Mouse (Mus musculus): ENCODE data around the gene Ncoa3. TPM values are rescaled to one million over a fixed set of nuclear protein-coding genes. Genes with fewer than 3 reads are reported as not detected.

Ncoa3 gene
- total and polyA plus RNA-seq, 2 experiments from 2014 or later, result 5.8 to 48.7 TPM

- TF ChIP-seq EP300 (IDR thresholded peaks at IDR 0.05; ENCODE audit: low read depth) (no peak), CTCF (IDR thresholded peaks at IDR 0.05; ENCODE audit: low read depth) (no peak)
- H3K4me1 ChIP-seq (ENCODE audit: control insufficient read depth, insufficient read depth), result peaks cover 19% of the 10 kb centered on the region
- no peak overlapping the region for H3K4me2 ChIP-seq (ENCODE audit: low read depth, low read length)
- H3K27ac ChIP-seq (ENCODE audit: low read depth), result peak overlapping the region; percentile 48; the same call in 1 of the 2 replicates
- no peak overlapping the region for H3K4me3 ChIP-seq (ENCODE audit: low read depth, low read length)
- ATAC-seq (ENCODE audit: insufficient read depth, low read depth) (0 out of 2 replicates have a peak, but pooled peaks have one; percentile 18), DNase-seq (ENCODE audit: low spot score) (peak; percentile 20)
- H3K36me3 ChIP-seq (replicated peaks; ENCODE audit: control insufficient read depth, insufficient read depth, low read length), result no peaks in the 10 kb centered on the region
- no peaks in the 10 kb centered on the region for H3K9me3 ChIP-seq (replicated peaks; ENCODE audit: control insufficient read depth, low read length)
- no peak overlapping the region for H3K9ac ChIP-seq (replicated peaks; ENCODE audit: low read depth, low read length)
- H3K27me3 ChIP-seq (ENCODE audit: control insufficient read depth, insufficient read depth, low read length), result no peaks in the 10 kb centered on the region
- WGBS, result 23% methylated on average over 6 of the region's 6 CpGs
These were observed 24.4 kb upstream of the Ncoa3 start for GRCm38 (mm10) chr2:165967823-165968555.

DNA sequence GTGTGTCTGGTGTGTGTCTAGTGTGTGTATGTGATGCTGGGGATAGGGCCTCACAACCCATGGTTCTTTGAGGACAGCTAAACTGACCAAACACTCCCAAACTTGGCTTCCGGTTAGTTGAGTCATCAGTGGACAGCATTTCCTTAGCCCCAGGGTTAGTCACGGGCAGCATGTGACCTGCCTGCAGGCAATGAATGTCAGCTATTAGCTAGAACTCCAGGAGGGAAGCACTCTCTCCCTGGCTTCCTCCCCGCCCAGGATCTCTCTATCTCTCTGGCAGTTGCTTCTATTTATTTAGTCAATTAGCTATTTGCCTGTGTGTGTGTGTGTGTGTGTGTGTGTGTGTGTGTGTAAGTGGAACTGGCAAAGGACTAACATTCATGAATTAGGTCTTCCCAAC, 23.6 kb upstream of the Ncoa3 start:
- H3K4me3 ChIP-seq (ENCODE audit: low read depth, low read length), result no peak overlapping the region
- no peaks in the 10 kb centered on the region for H3K36me3 ChIP-seq (replicated peaks; ENCODE audit: control insufficient read depth, insufficient read depth, low read length)
- H3K9ac ChIP-seq (replicated peaks; ENCODE audit: low read depth, low read length), result no peak overlapping the region
- peak overlapping the region; percentile 48 for H3K27ac ChIP-seq (ENCODE audit: low read depth)
- no peak for TF ChIP-seq EP300 (IDR thresholded peaks at IDR 0.05; ENCODE audit: low read depth)
- DNase-seq (ENCODE audit: low spot score) (peak; percentile 75), ATAC-seq (ENCODE audit: insufficient read depth, low read depth) (peak; percentile 78)
- H3K9me3 ChIP-seq (replicated peaks; ENCODE audit: control insufficient read depth, low read length), result no peaks in the 10 kb centered on the region
- peaks cover 19% of the 10 kb centered on the region for H3K4me1 ChIP-seq (ENCODE audit: control insufficient read depth, insufficient read depth)
- no peak overlapping the region for H3K4me2 ChIP-seq (ENCODE audit: low read depth, low read length)
- no peaks in the 10 kb centered on the region for H3K27me3 ChIP-seq (ENCODE audit: control insufficient read depth, insufficient read depth, low read length)
- 29% methylated on average over 3 of the region's 3 CpGs for WGBS

- TF ChIP-seq CTCF (IDR thresholded peaks at IDR 0.05; ENCODE audit: low read depth) (no peak), EP300 (IDR thresholded peaks at IDR 0.05; ENCODE audit: low read depth) (no peak)
- Histone ChIP-seq H3K27ac (ENCODE audit: low read depth) (peak overlapping the region; percentile 48), H3K4me2 (ENCODE audit: low read depth, low read length) (no peak overlapping the region), H3K9ac (replicated peaks; ENCODE audit: low read depth, low read length) (no peak overlapping the region), H3K36me3 (replicated peaks; ENCODE audit: control insufficient read depth, insufficient read depth, low read length) (no peaks in the 10 kb centered on the region), H3K4me1 (ENCODE audit: control insufficient read depth, insufficient read depth) (peaks cover 19% of the 10 kb centered on the region), H3K9me3 (replicated peaks; ENCODE audit: control insufficient read depth, low read length) (no peaks in the 10 kb centered on the region), H3K27me3 (ENCODE audit: control insufficient read depth, insufficient read depth, low read length) (no peaks in the 10 kb centered on the region), H3K4me3 (ENCODE audit: low read depth, low read length) (no peak overlapping the region)
- 34% methylated on average over 8 of the region's 8 CpGs for WGBS
- DNase-seq (ENCODE audit: low spot score), result no peak
- no peak for ATAC-seq (ENCODE audit: insufficient read depth, low read depth)
These were observed 23.0 kb upstream of the Ncoa3 start for GRCm38 (mm10) chr2:165969391-165969790.

DNA sequence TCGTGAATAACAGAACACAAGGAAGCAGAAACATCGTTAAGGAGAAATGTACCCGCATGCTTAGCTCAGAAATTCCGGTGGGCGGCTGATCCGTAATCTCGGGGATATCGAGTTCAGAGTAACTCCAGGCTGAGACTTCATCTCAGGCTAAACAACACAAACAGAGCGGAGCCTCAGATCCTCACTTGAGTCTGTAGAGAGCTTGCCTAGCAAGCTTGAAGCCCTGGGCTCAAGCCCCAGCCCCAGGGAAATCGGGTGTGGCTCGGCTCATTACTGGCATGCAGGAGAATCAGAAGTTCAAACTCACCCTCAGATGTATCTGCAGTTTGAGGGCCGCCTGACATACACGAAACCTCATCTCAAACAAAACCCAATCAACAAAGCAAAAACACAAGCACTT, 22.5 kb upstream of the Ncoa3 start:
- DNase-seq (ENCODE audit: low spot score), result no peak
- peaks cover 19% of the 10 kb centered on the region for H3K4me1 ChIP-seq (ENCODE audit: control insufficient read depth, insufficient read depth)
- H3K27me3 ChIP-seq (ENCODE audit: control insufficient read depth, insufficient read depth, low read length), result no peaks in the 10 kb centered on the region
- no peak overlapping the region for H3K4me3 ChIP-seq (ENCODE audit: low read depth, low read length)
- H3K36me3 ChIP-seq (replicated peaks; ENCODE audit: control insufficient read depth, insufficient read depth, low read length), result no peaks in the 10 kb centered on the region
- H3K27ac ChIP-seq (ENCODE audit: low read depth), result no peak overlapping the region
- H3K4me2 ChIP-seq (ENCODE audit: low read depth, low read length), result no peak overlapping the region
- TF ChIP-seq EP300 (IDR thresholded peaks at IDR 0.05; ENCODE audit: low read depth), result no peak
- TF ChIP-seq CTCF (IDR thresholded peaks at IDR 0.05; ENCODE audit: low read depth), result no peak
- WGBS, result 82% methylated on average over 13 of the region's 13 CpGs
- H3K9ac ChIP-seq (replicated peaks; ENCODE audit: low read depth, low read length), result no peak overlapping the region
- no peak for ATAC-seq (ENCODE audit: insufficient read depth, low read depth)
- no peaks in the 10 kb centered on the region for H3K9me3 ChIP-seq (replicated peaks; ENCODE audit: control insufficient read depth, low read length)

- Histone ChIP-seq H3K9ac (replicated peaks; ENCODE audit: low read depth, low read length) (no peak overlapping the region), H3K4me3 (ENCODE audit: low read depth, low read length) (no peak overlapping the region), H3K27me3 (ENCODE audit: control insufficient read depth, insufficient read depth, low read length) (no peaks in the 10 kb centered on the region), H3K9me3 (replicated peaks; ENCODE audit: control insufficient read depth, low read length) (no peaks in the 10 kb centered on the region), H3K4me1 (ENCODE audit: control insufficient read depth, insufficient read depth) (peaks cover 19% of the 10 kb centered on the region), H3K4me2 (ENCODE audit: low read depth, low read length) (no peak overlapping the region), H3K27ac (ENCODE audit: low read depth) (no peak overlapping the region), H3K36me3 (replicated peaks; ENCODE audit: control insufficient read depth, insufficient read depth, low read length) (no peaks in the 10 kb centered on the region)
- DNase-seq (ENCODE audit: low spot score) (no peak), ATAC-seq (ENCODE audit: insufficient read depth, low read depth) (no peak)
- no peak for TF ChIP-seq EP300 (IDR thresholded peaks at IDR 0.05; ENCODE audit: low read depth)
- no peak for TF ChIP-seq CTCF (IDR thresholded peaks at IDR 0.05; ENCODE audit: low read depth)
- WGBS, result 81% methylated on average over 7 of the region's 7 CpGs
These were observed 21.7 kb upstream of the Ncoa3 start for GRCm38 (mm10) chr2:165970767-165971166.

DNA sequence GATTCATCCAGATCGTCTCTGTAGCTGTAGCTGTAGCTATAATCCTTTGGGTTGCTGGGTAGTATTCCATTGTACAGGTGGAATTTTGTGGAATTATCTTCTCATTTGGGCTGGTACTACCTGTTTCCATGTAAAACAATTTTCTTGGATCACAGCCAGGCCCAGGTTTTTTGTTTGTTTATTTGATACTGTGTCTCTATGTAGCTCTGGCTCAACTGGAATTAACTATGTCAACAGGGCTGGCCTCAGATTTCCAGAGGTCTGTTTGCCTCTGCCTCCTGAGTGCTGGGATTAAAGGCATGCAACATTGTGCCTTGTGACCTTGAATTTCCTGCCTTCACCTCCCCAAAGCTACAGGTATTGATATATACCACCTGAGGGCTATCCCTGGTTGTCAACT, 18.1 kb upstream of the Ncoa3 start:
- H3K9me3 ChIP-seq (replicated peaks; ENCODE audit: control insufficient read depth, low read length), result no peaks in the 10 kb centered on the region
- H3K4me1 ChIP-seq (ENCODE audit: control insufficient read depth, insufficient read depth), result peaks cover 3% of the 10 kb centered on the region; the same call in 1 of the 2 replicates
- TF ChIP-seq CTCF (IDR thresholded peaks at IDR 0.05; ENCODE audit: low read depth) (no peak), EP300 (IDR thresholded peaks at IDR 0.05; ENCODE audit: low read depth) (no peak)
- H3K4me2 ChIP-seq (ENCODE audit: low read depth, low read length), result no peak overlapping the region
- 91% methylated on average over 1 of the region's 1 CpGs for WGBS
- ATAC-seq (ENCODE audit: insufficient read depth, low read depth), result no peak
- no peak for DNase-seq (ENCODE audit: low spot score)
- no peaks in the 10 kb centered on the region for H3K27me3 ChIP-seq (ENCODE audit: control insufficient read depth, insufficient read depth, low read length)
- no peak overlapping the region for H3K27ac ChIP-seq (ENCODE audit: low read depth)
- H3K9ac ChIP-seq (replicated peaks; ENCODE audit: low read depth, low read length), result no peak overlapping the region
- no peak overlapping the region for H3K4me3 ChIP-seq (ENCODE audit: low read depth, low read length)
- H3K36me3 ChIP-seq (replicated peaks; ENCODE audit: control insufficient read depth, insufficient read depth, low read length), result no peaks in the 10 kb centered on the region
